Mouse (Mus musculus): Measurements from ENCODE around the gene Fhdc1.

Fhdc1 gene

GRCm38 (mm10) chr3:84480006-84480897, at the start of gene Fhdc1:
TSS of gene Fhdc1 (minus strand) at chr3:84480429.
- ChIA-PET CTCF (interaction anchor here (0.5 to 2.8 kb wide), 23 partner anchors 11 to 1370 kb away, joined by 3 to 13 read pairs (median 5); no protein-coding TSS in a partner anchor), POLR2A (interaction anchor here in 3 of 4 experiments (0.5 to 3.5 kb wide), 28 partner anchors 9 to 525 kb away, joined by 3 to 29 read pairs (median 3); no protein-coding TSS in a partner anchor)

GRCm38 (mm10) chr3:84529021-84529420, 48.8 kb upstream of the Fhdc1 start:
- ChIA-PET CTCF (no interaction called here), POLR2A (interaction anchor here in 1 of 4 experiments (0.6 kb wide), 1 partner anchor 142 kb away, joined by 3 read pairs; no protein-coding TSS in a partner anchor)

GRCm38 (mm10) chr3:84524952-84525351, 44.7 kb upstream of the Fhdc1 start:
- POLR2A ChIA-PET: interaction anchor here in 1 of 4 experiments (1.0 to 2.2 kb wide), 2 partner anchors 9 to 289 kb away, joined by 3 to 5 read pairs; no protein-coding TSS in a partner anchor
- CTCF ChIA-PET: interaction anchor here in 1 of 4 experiments (1.0 kb wide), 1 partner anchor 173 kb away, joined by 3 read pairs; no protein-coding TSS in a partner anchor

DNA sequence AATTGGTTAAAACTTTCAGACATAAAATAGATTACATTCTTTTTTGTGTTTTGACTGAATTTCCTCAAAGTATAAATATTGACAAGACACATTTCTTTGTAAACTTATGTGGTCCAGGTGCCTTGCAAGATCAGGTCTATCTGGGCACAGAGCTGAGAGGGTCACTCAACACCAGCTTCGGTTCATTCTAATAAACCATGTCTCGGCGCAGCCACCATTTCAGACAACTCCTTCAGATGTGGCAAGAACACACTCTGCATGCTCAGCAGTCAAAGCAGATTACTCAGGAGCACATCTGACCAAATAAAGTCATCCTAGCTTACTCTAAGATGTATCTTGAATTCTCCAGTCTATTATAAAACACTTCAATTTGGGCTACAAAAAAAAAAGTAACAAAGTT, 35.9 kb upstream of the Fhdc1 start:
- ChIA-PET CTCF (no interaction called here), POLR2A (interaction anchor here in 1 of 4 experiments (1.5 kb wide), 1 partner anchor 10 kb away, joined by 5 read pairs; no protein-coding TSS in a partner anchor)

DNA sequence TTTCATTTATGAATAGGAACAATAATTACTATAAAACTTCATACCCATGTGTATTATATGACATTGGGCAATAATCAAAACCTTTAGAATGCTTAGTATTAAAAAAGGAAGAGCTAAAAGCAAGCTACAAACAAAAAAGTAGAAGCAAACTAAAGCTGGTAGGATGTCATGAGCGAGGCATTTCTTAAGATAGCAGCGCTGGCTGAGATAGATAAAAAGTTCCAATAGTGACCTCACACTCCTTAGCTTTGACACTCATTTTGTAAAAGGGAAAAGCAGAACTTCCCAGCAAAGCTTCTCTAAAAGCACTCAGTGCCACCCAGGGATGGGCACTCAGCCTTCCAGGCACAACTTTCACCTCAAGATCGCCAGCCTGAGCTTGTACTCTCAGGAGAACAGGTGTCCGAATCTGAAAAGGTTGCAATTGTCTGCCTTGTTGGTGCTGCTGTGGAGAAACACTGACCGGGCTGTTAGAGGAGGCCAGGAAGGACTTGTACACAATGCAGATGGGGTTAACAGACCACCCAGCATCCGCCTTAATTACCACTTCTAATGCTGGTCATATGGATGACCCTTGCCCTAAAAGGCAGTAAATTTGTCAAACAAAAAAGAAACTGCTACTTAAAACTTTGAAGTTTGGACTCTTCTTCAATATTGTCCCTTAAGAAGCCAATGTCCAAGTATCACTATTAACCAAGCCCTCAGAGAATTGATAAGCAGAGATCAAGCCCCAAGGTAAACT, 32.7 kb upstream of the Fhdc1 start:
- ChIA-PET CTCF (no interaction called here), POLR2A (interaction anchor here in 1 of 4 experiments (0.5 kb wide), 1 partner anchor 19 kb away, joined by 5 read pairs; no protein-coding TSS in a partner anchor)

- CTCF ChIA-PET: interaction anchor here in 1 of 4 experiments (0.6 kb wide), 1 partner anchor 744 kb away, joined by 4 read pairs; no protein-coding TSS in a partner anchor
These were observed 25.0 kb upstream of the Fhdc1 start for GRCm38 (mm10) chr3:84505193-84505592.

DNA sequence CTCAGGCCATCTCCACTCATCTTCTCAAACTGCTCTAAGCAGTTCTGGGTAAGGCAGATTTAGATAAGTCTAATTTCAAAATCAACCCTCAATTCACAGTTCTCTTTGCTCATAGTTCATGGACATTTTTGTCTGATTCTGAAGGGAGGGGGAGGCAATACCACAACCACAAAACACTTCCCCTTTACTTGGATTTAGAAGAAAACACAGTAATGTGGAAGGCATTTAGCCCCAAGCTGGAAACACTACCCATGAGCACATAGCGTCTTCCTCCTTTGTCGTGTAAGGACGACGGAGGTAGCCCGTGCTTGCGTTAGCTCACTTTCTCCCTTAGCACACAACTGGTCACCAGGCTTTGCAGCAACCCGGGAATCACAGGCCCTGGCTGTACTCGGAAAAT, 24.1 kb upstream of the Fhdc1 start:
- POLR2A ChIA-PET: no interaction called here
- CTCF ChIA-PET: no interaction called here

More at GRCm38 (mm10) chr3:84505193-84505592, 25.0 kb upstream of the Fhdc1 start:
- POLR2A ChIA-PET: interaction anchor here in 1 of 4 experiments (0.5 kb wide), 1 partner anchor 469 kb away, joined by 3 read pairs; no protein-coding TSS in a partner anchor

DNA sequence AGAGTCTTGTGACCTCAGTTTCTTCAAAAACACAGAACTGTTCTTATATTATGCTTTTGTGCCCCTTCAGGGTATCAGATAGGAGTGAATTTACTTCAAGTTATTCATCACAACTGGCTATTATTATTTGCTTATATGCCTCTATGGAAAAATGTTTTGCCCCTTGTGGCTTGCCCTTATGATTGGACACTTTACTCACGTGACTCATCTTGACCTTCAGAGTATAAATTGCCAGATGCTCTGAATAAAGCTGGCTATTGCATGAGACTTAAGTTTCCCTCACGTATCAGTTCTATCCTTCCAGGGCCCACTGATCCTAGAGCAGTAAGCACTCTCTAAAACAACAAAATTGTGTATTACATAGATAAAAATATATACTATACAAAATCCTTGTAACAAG, 21.9 kb upstream of the Fhdc1 start:
- ChIA-PET POLR2A (no interaction called here), CTCF (no interaction called here)

GRCm38 (mm10) chr3:84500491-84500890, 20.3 kb upstream of the Fhdc1 start:
- CTCF ChIA-PET: no interaction called here
- POLR2A ChIA-PET: interaction anchor here in 1 of 4 experiments (1.6 kb wide), 1 partner anchor 10 kb away, joined by 5 read pairs; no protein-coding TSS in a partner anchor

DNA sequence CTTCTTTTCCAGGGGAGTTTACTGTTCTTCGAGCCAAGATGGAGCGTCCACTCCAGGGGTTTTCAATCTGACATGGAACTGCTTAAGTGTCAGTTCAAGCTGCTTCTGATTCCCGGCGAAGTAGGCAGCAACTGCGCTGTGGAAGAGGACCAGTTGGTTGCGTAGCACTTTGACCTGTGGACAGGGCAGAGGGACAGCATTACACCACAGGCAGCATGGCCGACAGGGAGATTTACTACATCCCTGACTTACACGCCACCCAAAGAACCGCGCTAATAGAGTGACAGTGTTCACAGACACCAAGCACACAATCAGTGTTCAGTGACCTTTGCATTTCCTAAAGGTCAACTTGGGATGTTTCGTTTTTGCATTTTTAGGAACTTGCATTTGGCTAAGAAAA, 17.5 kb upstream of the Fhdc1 start:
- CTCF ChIA-PET: interaction anchor here in 1 of 4 experiments (0.5 kb wide), 1 partner anchor 162 kb away, joined by 4 read pairs; no protein-coding TSS in a partner anchor
- POLR2A ChIA-PET: interaction anchor here in 2 of 4 experiments (0.6 to 1.1 kb wide), 2 partner anchors 10 to 19 kb away, joined by 3 to 6 read pairs; no protein-coding TSS in a partner anchor

DNA sequence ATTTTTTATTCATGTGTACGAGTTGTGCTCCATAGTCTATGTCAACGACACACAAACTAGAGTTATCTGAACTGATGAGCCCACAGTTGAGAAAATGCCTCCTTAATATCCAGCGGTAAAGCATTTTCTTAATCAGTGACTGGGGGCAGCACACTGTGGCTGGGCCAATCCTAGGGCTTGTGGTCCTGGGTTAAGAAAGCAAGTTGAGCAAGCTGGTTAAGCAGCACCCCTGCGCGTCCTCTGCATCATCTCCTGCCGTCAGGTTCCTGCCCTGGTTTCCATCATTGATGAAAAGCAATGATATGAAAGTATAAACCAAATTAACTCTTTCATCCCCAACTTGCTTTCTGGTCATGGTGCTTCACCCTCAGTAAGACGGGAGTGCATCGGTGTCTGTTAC, 12.4 kb upstream of the Fhdc1 start:
- POLR2A ChIA-PET: interaction anchor here in 1 of 4 experiments (5.5 kb wide), 1 partner anchor 13 kb away, joined by 29 read pairs; the partner anchor contains the start of gene Fhdc1
- CTCF ChIA-PET: no interaction called here

- ChIA-PET CTCF (interaction anchor here in 3 of 4 experiments (1.0 to 1.2 kb wide), 3 partner anchors 11 to 140 kb away, joined by 3 to 5 read pairs (median 3); partner anchors contain the start of gene Fhdc1 (in 1 of the 3)), POLR2A (interaction anchor here in 2 of 4 experiments (1.0 to 5.5 kb wide), 3 partner anchors 12 to 26 kb away, joined by 3 to 29 read pairs (median 10); partner anchors contain the start of gene Fhdc1 (in 2 of the 2))
These were observed 11.9 kb upstream of the Fhdc1 start for GRCm38 (mm10) chr3:84492148-84492547.

DNA sequence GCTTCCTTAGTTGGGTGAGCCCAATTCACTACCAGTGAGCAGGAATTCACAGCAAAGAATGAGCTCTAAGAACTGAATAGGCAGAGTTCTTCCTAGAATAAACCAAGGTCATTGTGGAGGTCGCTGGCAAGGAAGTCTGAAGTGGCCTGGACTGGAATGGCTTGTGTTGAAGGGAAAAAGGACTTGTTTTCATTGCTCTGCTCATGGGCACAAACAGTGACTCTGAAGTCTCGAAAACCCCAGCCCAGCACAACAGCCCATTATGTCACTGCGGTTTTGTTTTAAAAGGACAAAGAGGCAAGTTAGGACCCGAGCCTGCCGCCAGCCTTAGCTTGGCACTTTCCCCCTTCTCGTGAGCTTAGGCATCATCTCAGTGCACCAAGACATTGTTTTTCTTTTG, 8.5 kb upstream of the Fhdc1 start:
- ChIA-PET CTCF (interaction anchor here in 2 of 4 experiments (1.0 to 1.3 kb wide), 2 partner anchors 10 kb away, joined by 3 to 4 read pairs; no protein-coding TSS in a partner anchor), POLR2A (interaction anchor here in 2 of 4 experiments (0.9 to 5.5 kb wide), 6 partner anchors 8 to 43 kb away, joined by 3 to 29 read pairs (median 6); partner anchors contain the start of gene Fhdc1 (in 1 of the 2))

DNA sequence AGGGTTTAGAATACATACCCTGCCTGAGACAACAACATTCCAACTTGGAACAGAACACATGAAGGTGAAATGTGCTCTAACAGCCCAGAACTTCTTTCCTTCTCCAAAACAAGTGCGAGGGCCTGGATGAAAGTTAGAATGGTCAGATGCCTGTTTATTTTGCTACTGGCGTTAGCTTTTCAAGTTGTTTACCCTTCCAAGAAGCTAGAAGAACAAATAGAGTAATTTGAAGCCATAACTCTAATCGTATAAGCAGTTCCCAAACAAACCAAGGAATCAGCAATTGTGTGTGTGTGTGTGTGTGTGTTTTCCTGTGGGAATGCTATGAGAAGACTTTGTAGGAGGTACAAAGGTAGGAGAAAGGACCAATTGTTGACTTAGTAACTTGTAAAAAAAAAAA, 4.7 kb upstream of the Fhdc1 start:
- ChIA-PET CTCF (no interaction called here), POLR2A (interaction anchor here in 2 of 4 experiments (0.6 to 1.1 kb wide), 4 partner anchors 11 to 515 kb away, joined by 3 read pairs; no protein-coding TSS in a partner anchor)

GRCm38 (mm10) chr3:84484333-84484732, 4.1 kb upstream of the Fhdc1 start:
- ChIA-PET CTCF (no interaction called here), POLR2A (interaction anchor here in 2 of 4 experiments (0.6 to 1.0 kb wide), 3 partner anchors 10 to 514 kb away, joined by 3 read pairs; no protein-coding TSS in a partner anchor)

DNA sequence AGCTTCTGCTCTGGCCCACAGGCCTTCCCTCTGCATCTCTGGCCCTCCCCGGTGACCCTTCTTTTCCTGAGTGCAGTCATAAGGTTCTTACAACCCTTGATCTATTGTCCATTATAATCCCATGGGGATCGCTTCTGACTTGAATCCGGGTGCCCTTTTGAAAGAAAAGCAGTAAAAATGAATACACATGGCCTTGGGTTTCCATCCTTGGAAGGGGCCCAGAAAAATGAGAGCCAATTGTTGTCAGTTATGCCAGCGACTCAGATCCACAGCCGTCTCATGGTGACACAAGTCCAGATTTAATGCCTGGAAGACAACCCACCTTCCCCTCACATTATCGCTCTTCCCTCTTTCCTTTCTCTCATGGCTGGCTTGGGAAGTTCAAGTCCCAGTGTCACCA, 1.9 kb upstream of the Fhdc1 start:
- ChIA-PET CTCF (interaction anchor here in 1 of 4 experiments (2.0 kb wide), 1 partner anchor 126 kb away, joined by 6 read pairs; no protein-coding TSS in a partner anchor), POLR2A (interaction anchor here in 1 of 4 experiments (1.2 kb wide), 1 partner anchor 9 kb away, joined by 3 read pairs; no protein-coding TSS in a partner anchor)

- ChIA-PET POLR2A (interaction anchor here (0.6 to 3.5 kb wide), 21 partner anchors 8 to 410 kb away, joined by 3 to 29 read pairs (median 4); no protein-coding TSS in a partner anchor), CTCF (interaction anchor here (0.5 to 2.8 kb wide), 29 partner anchors 10 to 1371 kb away, joined by 3 to 13 read pairs (median 4); no protein-coding TSS in a partner anchor)
These were observed 875 bp upstream of the Fhdc1 start for GRCm38 (mm10) chr3:84481104-84481503.
